Mouse (Mus musculus) hindbrain, embryonic 12.5 days (tissue): Measurements from ENCODE around the gene Obscn. TPM values are rescaled to one million over a fixed set of nuclear protein-coding genes. Genes with fewer than 3 reads are reported as not detected.

Source experiments
- ATAC-seq: fragments of 200-750 bp; cut with Nextera tagmentation; 2 replicates; pipeline ENCODE4 v1.8.0; 2017; ENCODE audit warnings: moderate TSS enrichment; ENCODE audit not compliant: low FRiP score
- H3K27ac ChIP-seq: fragments of 300-500 bp; sonication (generic); 2 replicates; pipeline ENCODE4 v1.5.1; 2016; ENCODE audit warnings: mild to moderate bottlenecking
- H3K27me3 ChIP-seq: fragments of 300-500 bp; sonication (generic); 2 replicates; pipeline ENCODE4 v1.6.1; 2016; ENCODE audit warnings: mild to moderate bottlenecking
- H3K36me3 ChIP-seq: fragments of 300-500 bp; sonication (generic); 2 replicates; pipeline ENCODE4 v1.6.1; 2016; ENCODE audit warnings: mild to moderate bottlenecking
- H3K4me1 ChIP-seq: fragments of 300-500 bp; sonication (generic); 2 replicates; pipeline ENCODE4 v1.6.1; 2016
- H3K4me2 ChIP-seq: fragments of 300-500 bp; sonication (generic); replicated peaks from 2 replicates; pipeline ENCODE4 v1.6.1; 2016; ENCODE audit warnings: mild to moderate bottlenecking
- H3K4me3 ChIP-seq: fragments of 300-500 bp; sonication (generic); 2 replicates; pipeline ENCODE4 v1.5.1; 2016; ENCODE audit warnings: mild to moderate bottlenecking
- H3K9ac ChIP-seq: fragments of 300-500 bp; sonication (generic); 2 replicates; pipeline ENCODE4 v1.6.1; 2016; ENCODE audit warnings: mild to moderate bottlenecking, moderate library complexity
- H3K9me3 ChIP-seq: fragments of 300-500 bp; sonication (generic); replicated peaks from 2 replicates; pipeline ENCODE4 v1.6.1; 2016; ENCODE audit warnings: mild to moderate bottlenecking
- WGBS: fragments of 180-500 bp; shearing (Covaris S2); methylation state at CpG from one replicate; pipeline ENCODE4 v1.1.7; 2016; 5-methylcytosine and 5-hydroxymethylcytosine counted together
- polyA plus RNA-seq: library from polyadenylated mRNA; unstranded; fragments of >200 nt; fragmentation: Nextera tagmentation; extraction: Ambion mirVana; gene quantifications from 2 replicates; pipeline ENCODE4 v1.2.1, GENCODE M21; 2016

Gene Obscn
- polyA plus RNA-seq = 0.28 and 0.39 TPM in 2 replicates

DNA sequence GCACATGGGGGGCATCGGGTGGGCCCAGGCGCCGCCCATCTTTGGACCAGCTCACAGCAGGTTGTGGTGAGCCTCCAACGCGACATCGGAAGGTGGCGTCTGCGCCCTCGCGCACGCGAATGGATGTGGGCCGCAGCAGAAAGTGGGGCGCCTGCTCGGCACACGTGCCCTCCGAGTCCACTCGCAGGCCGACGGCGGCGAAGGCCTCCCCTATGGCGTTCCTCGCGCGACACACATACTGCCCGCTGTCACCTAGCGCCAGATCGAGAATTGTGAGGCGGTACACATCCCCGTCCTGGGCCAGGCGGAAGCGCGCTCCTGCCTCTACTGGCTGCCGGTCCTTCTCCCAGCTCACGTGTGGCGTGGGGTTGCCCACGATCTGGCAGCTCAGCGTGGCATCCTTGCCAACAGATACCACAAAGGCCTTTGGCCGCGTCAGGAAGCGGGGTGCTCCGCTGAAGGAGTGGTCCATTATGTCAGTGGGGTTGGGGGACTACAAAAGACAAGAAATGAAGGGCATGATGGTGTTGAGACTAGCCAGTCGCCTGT is at the start of gene Obscn:
Obscn (minus strand) TSS at position 499 of the 549 bp plus-strand sequence.
- WGBS = 20% methylated on average over 43 of the region's 44 CpGs
- Histone ChIP-seq H3K9me3 (no peaks in the 10 kb centered on the region), H3K27me3 (peaks cover 76% of the 10 kb centered on the region), H3K27ac (no peak within 1 kb of the TSS), H3K4me1 (peaks cover 16% of the 10 kb centered on the region), H3K9ac (0 out of 2 replicates have a peak within 1 kb of the TSS, but pooled peaks have one; percentile 38), H3K4me3 (peak within 1 kb of the TSS; percentile 30), H3K4me2 (peak within 1 kb of the TSS; percentile 51), H3K36me3 (no peaks in the 10 kb centered on the region)
- ATAC-seq = no peak

DNA sequence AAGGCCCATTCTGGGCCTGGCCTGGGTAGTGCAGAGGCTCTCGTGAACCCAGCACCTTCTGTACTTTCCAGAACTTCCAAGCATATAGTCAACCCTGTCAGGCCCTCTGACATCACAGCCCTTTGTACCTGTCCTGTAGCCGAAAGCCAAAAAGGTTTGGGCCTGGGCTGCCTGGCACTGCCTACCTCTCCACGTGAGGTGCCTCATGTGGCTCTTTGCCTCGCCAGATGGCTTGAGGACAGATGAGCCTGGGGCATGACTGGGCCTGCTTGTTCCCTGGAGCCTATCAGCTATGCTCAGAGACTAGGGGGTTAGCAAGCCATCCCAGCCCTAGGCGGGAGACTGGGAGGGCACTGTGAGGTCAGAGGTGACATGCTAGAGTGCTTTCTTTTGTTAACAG is 49.3 kb upstream of the Obscn start:
- Histone ChIP-seq H3K27me3 (no peaks in the 10 kb centered on the region), H3K4me1 (peaks cover 11% of the 10 kb centered on the region; the same call in 1 of the 2 replicates), H3K4me2 (no peak overlapping the region), H3K9ac (no peak overlapping the region), H3K9me3 (no peaks in the 10 kb centered on the region), H3K27ac (no peak overlapping the region), H3K4me3 (no peak overlapping the region), H3K36me3 (peaks cover 27% of the 10 kb centered on the region)
- no peak for ATAC-seq
- WGBS = 78% methylated on average over 5 of the region's 5 CpGs

DNA sequence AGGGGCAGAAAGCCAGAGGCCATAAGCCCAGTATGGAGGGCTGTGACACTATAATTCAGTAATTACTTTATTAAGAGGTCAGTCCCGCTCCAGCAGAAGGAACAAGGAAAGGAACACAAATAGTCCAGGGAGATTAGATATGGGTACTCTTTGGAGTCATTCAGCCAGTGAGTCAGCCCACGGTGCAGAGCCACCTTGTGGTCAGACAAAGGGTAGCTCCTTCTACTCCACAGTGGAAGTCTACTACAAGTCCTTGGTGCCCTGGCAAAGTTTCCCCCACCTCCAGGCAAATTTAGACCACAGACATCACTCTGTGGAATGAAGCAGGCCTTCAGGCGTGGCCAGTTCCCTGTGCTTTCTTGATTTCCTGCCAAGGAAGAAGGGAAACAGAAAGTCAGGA is 47.6 kb upstream of the Obscn start:
- ATAC-seq = no peak

DNA sequence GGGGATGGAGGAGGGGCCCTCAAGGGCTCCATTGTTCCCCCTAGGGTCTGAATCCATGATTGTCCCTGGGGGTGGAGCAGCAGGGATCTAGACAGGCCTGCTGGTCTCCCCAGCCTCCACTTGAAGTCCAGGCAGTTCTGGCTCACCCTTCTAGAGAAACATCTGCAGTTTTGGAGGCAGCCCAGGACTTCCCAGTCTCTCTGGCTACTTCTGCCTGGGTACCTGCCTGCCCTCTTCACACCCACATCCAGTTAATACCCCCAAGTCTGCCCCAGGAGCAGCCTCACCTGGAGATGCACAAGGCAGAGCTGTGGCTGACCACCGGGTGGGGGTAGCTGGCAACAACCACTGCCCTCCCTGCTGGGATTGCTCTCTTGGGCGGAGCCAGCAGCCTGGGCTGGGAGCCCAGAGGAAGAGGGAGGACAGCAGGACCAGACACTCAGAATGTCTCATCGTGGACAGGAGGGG is 46.7 kb upstream of the Obscn start, which contains the start of gene Gjc2:
Gjc2 (minus strand) TSS at position 350 of the 468 bp plus-strand sequence.
- H3K27ac ChIP-seq = no peak within 1 kb of the TSS
- 50% methylated on average over 3 of the region's 3 CpGs for WGBS
- no peak for ATAC-seq
- peaks cover 16% of the 10 kb centered on the region for H3K27me3 ChIP-seq
- no peak within 1 kb of the TSS for H3K4me3 ChIP-seq
- no peak within 1 kb of the TSS for H3K4me2 ChIP-seq
- H3K36me3 ChIP-seq = peaks cover 27% of the 10 kb centered on the region
- H3K9ac ChIP-seq = no peak within 1 kb of the TSS
- H3K4me1 ChIP-seq = 0 out of 2 replicates have a peak, but pooled peaks cover 4% of the 10 kb centered on the region
- no peaks in the 10 kb centered on the region for H3K9me3 ChIP-seq

More for the DNA sequence above, 47.6 kb upstream of the Obscn start:
- Histone ChIP-seq H3K9ac (no peak overlapping the region), H3K4me3 (no peak overlapping the region), H3K27ac (no peak overlapping the region), H3K4me2 (no peak overlapping the region), H3K27me3 (peaks cover 6% of the 10 kb centered on the region), H3K4me1 (0 out of 2 replicates have a peak, but pooled peaks cover 5% of the 10 kb centered on the region), H3K9me3 (no peaks in the 10 kb centered on the region), H3K36me3 (peaks cover 27% of the 10 kb centered on the region)
- 45% methylated on average over 3 of the region's 3 CpGs for WGBS

DNA sequence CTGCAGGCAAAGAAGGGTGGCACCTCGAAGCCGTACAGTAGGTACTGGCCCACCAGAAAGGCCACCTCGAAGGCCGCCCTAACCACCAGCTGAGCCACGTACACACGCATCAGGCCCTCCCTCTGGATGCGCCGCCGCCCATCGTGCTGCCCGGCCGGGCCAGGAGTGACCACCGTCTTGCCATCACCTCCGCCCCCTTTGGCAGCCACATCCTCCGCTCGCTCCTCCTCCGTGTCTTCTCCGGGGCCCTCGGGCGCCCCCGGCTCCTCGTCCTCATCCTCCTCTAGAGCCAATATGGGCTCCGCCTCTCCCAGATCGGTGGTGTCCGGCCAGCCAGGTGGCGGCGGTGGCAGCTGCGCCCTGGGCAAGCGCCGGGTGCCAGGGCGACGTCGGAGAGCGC is 40.7 kb upstream of the Obscn start:
- ATAC-seq = no peak
- WGBS = 9% methylated on average over 34 of the region's 34 CpGs
- Histone ChIP-seq H3K36me3 (no peaks in the 10 kb centered on the region), H3K4me1 (peaks cover 5% of the 10 kb centered on the region), H3K9ac (no peak overlapping the region), H3K27me3 (peaks cover 59% of the 10 kb centered on the region), H3K4me3 (peak overlapping the region; percentile 10), H3K27ac (no peak overlapping the region), H3K4me2 (peak overlapping the region; percentile 21; the same call in 1 of the 2 replicates), H3K9me3 (no peaks in the 10 kb centered on the region)

DNA sequence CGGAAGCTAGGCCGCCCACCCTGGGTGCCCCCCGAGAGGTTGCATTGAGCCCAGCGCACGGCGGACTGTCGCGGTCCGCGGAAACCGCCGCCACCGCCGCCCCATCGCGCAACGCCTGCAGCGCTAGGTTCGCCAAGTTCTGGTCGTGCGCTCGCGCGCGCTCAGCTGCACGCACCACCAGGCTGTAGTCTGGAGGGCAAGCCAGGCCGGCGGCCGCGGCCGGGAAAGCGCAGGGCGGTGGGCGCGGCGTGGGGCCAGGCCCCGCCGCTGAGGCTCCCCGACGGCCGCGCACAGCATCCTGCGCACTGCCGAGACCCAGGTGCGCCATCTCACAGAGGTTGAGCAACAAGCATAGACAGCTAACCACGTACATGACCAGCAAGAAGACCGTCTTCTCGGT is 40.3 kb upstream of the Obscn start:
- Histone ChIP-seq H3K9ac (no peak overlapping the region), H3K4me3 (peak overlapping the region; percentile 10), H3K4me2 (peak overlapping the region; percentile 21), H3K4me1 (peaks cover 5% of the 10 kb centered on the region), H3K9me3 (no peaks in the 10 kb centered on the region), H3K27me3 (peaks cover 63% of the 10 kb centered on the region), H3K27ac (no peak overlapping the region), H3K36me3 (no peaks in the 10 kb centered on the region)
- no peak for ATAC-seq
- WGBS = 6% methylated on average over 47 of the region's 48 CpGs

- Histone ChIP-seq H3K9ac (no peak overlapping the region), H3K4me1 (peaks cover 5% of the 10 kb centered on the region), H3K27me3 (peaks cover 66% of the 10 kb centered on the region), H3K9me3 (no peaks in the 10 kb centered on the region), H3K36me3 (no peaks in the 10 kb centered on the region), H3K27ac (no peak overlapping the region), H3K4me2 (no peak overlapping the region), H3K4me3 (no peak overlapping the region)
- no peak for ATAC-seq
- 49% methylated on average over 6 of the region's 6 CpGs for WGBS
Observed at GRCm38 (mm10) chr11:59174189-59174838, 38.1 kb upstream of the Obscn start.

GRCm38 (mm10) chr11:59170549-59170948 is 34.3 kb upstream of the Obscn start:
- H3K9me3 ChIP-seq = no peaks in the 10 kb centered on the region
- no peak for ATAC-seq
- no peaks in the 10 kb centered on the region for H3K36me3 ChIP-seq
- 64% methylated on average over 4 of the region's 4 CpGs for WGBS
- no peak overlapping the region for H3K27ac ChIP-seq
- no peak overlapping the region for H3K9ac ChIP-seq
- no peaks in the 10 kb centered on the region for H3K4me1 ChIP-seq
- H3K4me3 ChIP-seq = no peak overlapping the region
- no peak overlapping the region for H3K4me2 ChIP-seq
- H3K27me3 ChIP-seq = peaks cover 30% of the 10 kb centered on the region

DNA sequence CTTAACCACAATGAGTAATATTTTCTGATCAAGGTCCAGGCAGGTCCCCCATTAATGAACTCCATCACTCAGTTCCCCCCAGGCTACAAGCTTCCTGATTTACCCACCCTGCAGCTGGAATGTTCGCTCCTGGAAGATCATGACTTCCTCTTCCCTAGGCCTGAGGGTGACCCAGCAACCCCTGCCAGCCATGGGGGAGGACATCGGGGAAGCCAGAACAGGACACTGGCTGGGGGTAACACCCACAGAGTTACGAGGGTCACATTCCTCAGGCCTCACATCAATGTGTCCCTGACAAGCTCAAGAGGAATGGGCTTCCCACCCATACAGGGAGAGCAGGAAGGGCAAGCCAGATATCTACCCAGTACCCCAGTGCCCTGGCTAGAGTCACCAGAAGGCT is 33.6 kb upstream of the Obscn start:
- peaks cover 23% of the 10 kb centered on the region for H3K27me3 ChIP-seq
- H3K4me3 ChIP-seq = no peak overlapping the region
- H3K4me2 ChIP-seq = no peak overlapping the region
- no peaks in the 10 kb centered on the region for H3K4me1 ChIP-seq
- H3K27ac ChIP-seq = no peak overlapping the region
- no peak for ATAC-seq
- H3K36me3 ChIP-seq = no peaks in the 10 kb centered on the region
- H3K9ac ChIP-seq = no peak overlapping the region
- no peaks in the 10 kb centered on the region for H3K9me3 ChIP-seq
- 77% methylated on average over 3 of the region's 3 CpGs for WGBS

- no peak overlapping the region for H3K4me3 ChIP-seq
- H3K36me3 ChIP-seq = no peaks in the 10 kb centered on the region
- H3K27me3 ChIP-seq = no peaks in the 10 kb centered on the region; the same call in none of the 2 replicates
- no peak overlapping the region for H3K9ac ChIP-seq
- H3K9me3 ChIP-seq = no peaks in the 10 kb centered on the region
- no peak for ATAC-seq
- 51% methylated on average over 2 of the region's 2 CpGs for WGBS
- H3K27ac ChIP-seq = no peak overlapping the region
- no peak overlapping the region for H3K4me2 ChIP-seq
- H3K4me1 ChIP-seq = peaks cover 19% of the 10 kb centered on the region
Observed at GRCm38 (mm10) chr11:59165616-59166241, 29.5 kb upstream of the Obscn start.

DNA sequence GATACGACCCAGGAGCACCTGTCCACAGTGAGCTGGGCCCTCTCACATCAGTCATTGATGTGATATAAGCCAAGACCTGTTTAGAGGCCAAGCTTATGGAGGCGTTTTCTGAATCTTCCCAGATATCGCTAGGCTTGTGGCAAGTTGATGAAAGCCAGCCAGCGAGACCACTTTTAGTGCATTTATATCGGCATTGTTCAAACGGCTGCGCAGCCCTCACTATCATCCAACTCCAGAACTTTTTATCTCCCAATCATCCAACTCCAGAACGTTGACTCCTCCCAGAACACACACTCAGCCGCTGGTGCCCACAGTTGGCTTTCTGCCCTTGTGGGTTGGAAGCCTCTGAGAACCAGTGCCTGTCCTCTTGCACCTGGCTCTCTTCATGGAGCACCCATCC is 28.2 kb upstream of the Obscn start:
- Histone ChIP-seq H3K9ac (no peak overlapping the region), H3K4me3 (peak overlapping the region; percentile 71; the same call in 1 of the 2 replicates), H3K4me1 (peaks cover 19% of the 10 kb centered on the region), H3K36me3 (no peaks in the 10 kb centered on the region), H3K4me2 (peak overlapping the region; percentile 60), H3K27me3 (no peaks in the 10 kb centered on the region; the same call in 1 of the 2 replicates), H3K27ac (peak overlapping the region; percentile 98; the same call in 1 of the 2 replicates), H3K9me3 (no peaks in the 10 kb centered on the region)
- ATAC-seq = no peak
- WGBS = 90% methylated on average over 9 of the region's 9 CpGs
